Mouse (Mus musculus) G1E-ER4 (cell line): ENCODE data around the gene Gadd45gip1. TPM values are rescaled to one million over a fixed set of nuclear protein-coding genes. Genes with fewer than 3 reads are reported as not detected.

ENCODE experiments used
- GATA1 ChIP-seq: IDR thresholded peaks from one replicate; pipeline ENCODE4 v1.8.0; 2012; ENCODE audit warnings: low read length, inconsistent platforms
- polyA plus RNA-seq: library from polyadenylated mRNA; stranded (reverse); fragments of >175 nt; gene quantifications from 2 replicates; pipeline ENCODE4 v1.2.3, GENCODE M21; 2012

The Gadd45gip1 gene
- polyA plus RNA-seq, 1 experiment, result 112 TPM

DNA sequence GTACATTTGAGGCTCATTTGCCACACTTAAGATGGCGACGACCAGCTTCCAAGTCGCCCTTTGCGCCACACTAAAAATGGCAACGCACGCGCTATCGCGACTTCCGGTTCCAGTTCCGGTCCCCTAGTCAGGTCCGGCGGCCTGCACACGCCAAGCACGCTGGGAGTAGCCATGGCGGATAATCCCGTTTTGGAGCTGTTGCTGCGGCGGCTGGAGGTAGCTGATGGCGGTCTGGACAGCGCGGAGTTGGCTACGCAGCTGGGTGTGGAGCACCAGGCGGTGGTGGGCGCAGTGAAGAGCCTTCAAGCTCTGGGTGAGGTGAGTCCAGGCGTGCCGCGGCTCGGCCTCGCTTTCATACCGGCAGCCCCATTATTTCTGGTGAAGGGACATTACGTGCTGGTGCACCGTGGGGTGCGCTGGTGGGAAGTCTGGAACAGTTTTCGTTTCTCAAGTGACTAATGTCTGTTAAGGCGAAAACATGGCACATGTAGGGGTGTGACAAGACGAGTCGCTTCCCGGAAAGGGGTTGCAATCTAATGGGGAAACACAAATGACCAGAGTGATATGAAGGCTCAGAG lies 25.6 kb downstream of the Gadd45gip1 start, which contains the start of gene Farsa:
TSS of gene Farsa (plus strand) at position 126 of the 578 bp plus-strand sequence.
- TF ChIP-seq GATA1, result no peak

DNA sequence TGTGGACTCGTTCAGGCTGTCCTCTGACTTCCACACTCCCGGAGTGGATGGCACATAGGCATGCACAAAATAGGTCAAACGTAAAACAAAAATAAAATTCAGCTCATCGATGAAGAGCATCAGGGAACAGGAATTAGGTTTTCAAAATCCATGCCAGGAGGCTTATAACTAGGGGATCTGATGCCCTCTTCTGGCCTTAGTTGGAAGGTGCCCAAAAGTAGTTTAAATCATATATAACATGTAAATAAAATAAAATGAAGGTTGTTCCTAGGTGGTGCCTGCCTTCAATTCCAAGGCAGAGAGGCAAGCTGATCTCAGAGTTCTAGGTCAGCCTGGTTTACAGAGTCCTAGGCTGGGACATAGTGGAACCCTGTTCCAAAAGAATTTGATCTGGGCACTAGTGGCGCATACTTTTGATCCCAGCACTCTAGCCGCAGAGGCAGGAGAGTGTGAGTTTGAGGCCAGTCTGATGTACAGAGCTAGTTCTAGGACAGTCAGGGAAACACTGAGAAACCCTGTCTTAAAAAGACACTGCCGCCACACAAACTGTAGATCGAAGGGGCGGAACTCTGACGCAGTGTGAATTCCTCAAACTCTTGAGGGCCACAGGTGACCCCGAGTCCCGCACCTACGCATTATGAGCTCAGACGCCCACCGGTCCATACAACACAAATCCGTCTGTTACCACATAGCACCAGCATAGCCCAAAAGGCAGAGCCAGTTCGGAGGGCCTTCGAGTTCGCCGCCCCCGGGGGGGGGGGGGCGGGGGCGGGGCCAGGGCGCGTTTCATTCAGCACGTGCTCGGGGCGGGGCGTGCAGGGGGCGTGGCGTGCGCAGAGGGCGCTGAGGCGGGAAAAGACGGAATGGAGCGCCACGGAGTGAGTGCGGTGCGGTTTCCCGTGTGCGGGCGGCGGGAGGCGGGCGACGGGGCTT lies 40.3 kb downstream of the Gadd45gip1 start, which contains the start of gene Syce2:
TSS of gene Syce2 (plus strand) at position 736 of the 933 bp plus-strand sequence.
- TF ChIP-seq GATA1, result no peak

GRCm38 (mm10) chr8:84872309-84872965 lies 41.1 kb downstream of the Gadd45gip1 start:
- no peak for TF ChIP-seq GATA1

- no peak for TF ChIP-seq GATA1
Measured at GRCm38 (mm10) chr8:84873016-84873415, 41.7 kb downstream of the Gadd45gip1 start.

- TF ChIP-seq GATA1, result no peak
Measured at GRCm38 (mm10) chr8:84874339-84874738, 43.0 kb downstream of the Gadd45gip1 start.

GRCm38 (mm10) chr8:84877297-84878035 lies 46.1 kb downstream of the Gadd45gip1 start:
- no peak for TF ChIP-seq GATA1

- TF ChIP-seq GATA1, result no peak
Measured at GRCm38 (mm10) chr8:84878915-84879314, 47.6 kb downstream of the Gadd45gip1 start.

- no peak for TF ChIP-seq GATA1
Measured at GRCm38 (mm10) chr8:84884728-84885127, 53.4 kb downstream of the Gadd45gip1 start.

Other genes with a start within 250 kb of the Gadd45gip1 start
- 130 and 154 TPM in 2 replicates for gene Ier2, start 168.7 kb upstream of the Gadd45gip1 start, polyA plus RNA-seq
- gene Trmt1, start 145.2 kb upstream of the Gadd45gip1 start, polyA plus RNA-seq, result 205 and 272 TPM in 2 replicates
- 187 and 191 TPM in 2 replicates for gene Nacc1, start 143.7 kb upstream of the Gadd45gip1 start, polyA plus RNA-seq
- gene Lyl1, start 130.1 kb upstream of the Gadd45gip1 start, polyA plus RNA-seq, result 435 and 447 TPM in 2 replicates
- 17.8 and 20.7 TPM in 2 replicates for gene G430095P16Rik, start 108.5 kb upstream of the Gadd45gip1 start, polyA plus RNA-seq
- 16.4 and 17.8 TPM in 2 replicates for gene Nfix, start 31.2 kb upstream of the Gadd45gip1 start, polyA plus RNA-seq
- 1.6 and 1.7 TPM in 2 replicates for gene Dand5, start 8.7 kb upstream of the Gadd45gip1 start, polyA plus RNA-seq
- gene Rad23a, start 9.1 kb downstream of the Gadd45gip1 start, polyA plus RNA-seq, result 615 and 707 TPM in 2 replicates
- 315 and 318 TPM in 2 replicates for gene Calr, start 15.4 kb downstream of the Gadd45gip1 start, polyA plus RNA-seq
- 149 and 179 TPM in 2 replicates for gene Farsa, start 25.5 kb downstream of the Gadd45gip1 start, polyA plus RNA-seq
- gene Syce2, start 40.6 kb downstream of the Gadd45gip1 start, polyA plus RNA-seq, result 77.8 and 102 TPM in 2 replicates
- gene Gcdh, start 62.4 kb downstream of the Gadd45gip1 start, polyA plus RNA-seq, result 89.9 and 98.4 TPM in 2 replicates
- 371 and 477 TPM in 2 replicates for gene Klf1, start 70.4 kb downstream of the Gadd45gip1 start, polyA plus RNA-seq
- 25.4 and 75.0 TPM in 2 replicates for gene Dnase2a, start 77.0 kb downstream of the Gadd45gip1 start, polyA plus RNA-seq
- 0.46 and 0.50 TPM in 2 replicates for gene Mast1, start 105.8 kb downstream of the Gadd45gip1 start, polyA plus RNA-seq
- gene Rtbdn, start 115.5 kb downstream of the Gadd45gip1 start, polyA plus RNA-seq, result not detected in 2 replicates
- gene Gm49661, start 137.9 kb downstream of the Gadd45gip1 start, polyA plus RNA-seq, result not detected in 2 replicates
- 29.7 and 136 TPM in 2 replicates for gene Prdx2, start 138.1 kb downstream of the Gadd45gip1 start, polyA plus RNA-seq
- gene Rnaseh2a, start 138.2 kb downstream of the Gadd45gip1 start, polyA plus RNA-seq, result 725 and 803 TPM in 2 replicates
- 68.1 and 95.2 TPM in 2 replicates for gene Junb, start 147.2 kb downstream of the Gadd45gip1 start, polyA plus RNA-seq
- gene Hook2, start 159.1 kb downstream of the Gadd45gip1 start, polyA plus RNA-seq, result 10.7 and 11.9 TPM in 2 replicates
- 0.03 TPM in 2 replicates for gene Best2, start 183.0 kb downstream of the Gadd45gip1 start, polyA plus RNA-seq
- gene Asna1, start 193.8 kb downstream of the Gadd45gip1 start, polyA plus RNA-seq, result 97.2 and 187 TPM in 2 replicates
- 299 and 448 TPM in 2 replicates for gene Trir, start 195.3 kb downstream of the Gadd45gip1 start, polyA plus RNA-seq
- gene Tnpo2, start 205.4 kb downstream of the Gadd45gip1 start, polyA plus RNA-seq, result 17.1 and 25.1 TPM in 2 replicates
- gene Fbxw9, start 228.5 kb downstream of the Gadd45gip1 start, polyA plus RNA-seq, result 24.7 and 27.7 TPM in 2 replicates
- 1.1 and 1.3 TPM in 2 replicates for gene Gm5741, start 236.5 kb downstream of the Gadd45gip1 start, polyA plus RNA-seq
- 35.9 and 40.4 TPM in 2 replicates for gene Dhps, start 240.2 kb downstream of the Gadd45gip1 start, polyA plus RNA-seq
- 4.1 and 22.5 TPM in 2 replicates for gene Wdr83os, start 249.2 kb downstream of the Gadd45gip1 start, polyA plus RNA-seq
- 18.1 and 45.7 TPM in 2 replicates for gene Wdr83, start 249.8 kb downstream of the Gadd45gip1 start, polyA plus RNA-seq